Mouse (Mus musculus): ENCODE data around the gene Jph4. TPM values are rescaled to one million over a fixed set of nuclear protein-coding genes. Genes with fewer than 3 reads are reported as not detected.

The Jph4 gene
- total and polyA plus RNA-seq, 3 experiments = not detected

DNA sequence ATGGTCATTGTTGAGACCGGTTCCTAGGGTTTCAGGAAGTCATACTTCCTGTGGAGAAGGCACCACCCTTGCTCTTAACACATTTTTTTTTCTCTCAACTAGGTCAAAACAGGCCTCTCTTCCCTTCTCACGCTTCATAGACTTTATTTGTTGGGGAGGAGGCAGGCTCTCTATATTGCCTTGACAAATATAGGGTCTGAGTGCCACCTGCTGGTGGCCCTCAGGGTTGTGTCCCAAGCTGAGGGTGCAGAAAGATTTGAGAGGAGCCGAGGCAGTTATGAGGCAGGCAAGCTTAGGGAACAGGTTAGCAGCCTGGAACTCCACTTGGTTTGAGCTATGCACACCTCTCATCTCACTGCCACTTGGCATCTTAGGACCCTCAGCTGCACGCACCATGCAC, 18.7 kb downstream of the Jph4 start:
- in situ Hi-C loops (cut with MboI; ENCODE audit: low pct_ligation_motif_present, low pct_unique_long_range_greater_than_20kb, low sequenced_read_pairs) = no loop called here
- H3K9ac ChIP-seq (ENCODE audit: insufficient read depth, low read depth) = no peak overlapping the region
- peaks cover 27 to 67% of the 10 kb centered on the region in 2 experiments for H3K36me3 ChIP-seq (replicated peaks in 1 of 2; ENCODE audit: control insufficient read depth in 1 of 2, insufficient read depth in 1 of 2, low read length in 1 of 2)
- peaks cover 0 to 40% of the 10 kb centered on the region in 2 experiments; a peak in 3 of 4 replicates for H3K4me1 ChIP-seq (ENCODE audit: control insufficient read depth in 1 of 2, insufficient read depth in 2 of 2)
- no peak overlapping the region for H3K4me2 ChIP-seq (ENCODE audit: insufficient read depth, low read depth, poor library complexity, severe bottlenecking)
- TF ChIP-seq PAX5 (IDR thresholded peaks at IDR 0.05; ENCODE audit: low read length) = no peak
- TF ChIP-seq CTCF (conservative IDR thresholded peaks at IDR 0.05 in 1 of 2, IDR thresholded peaks at IDR 0.05 in 1 of 2; ENCODE audit: low read depth in 2 of 2, low read length in 2 of 2) = peak; percentile 26 to 77; a peak in 3 of 4 replicates
- no peak for TF ChIP-seq CHD2 (IDR thresholded peaks at IDR 0.05; ENCODE audit: low read length)
- TF ChIP-seq MAZ (IDR thresholded peaks at IDR 0.05; ENCODE audit: low read depth, low read length) = no peak
- peak; percentile 74 for TF ChIP-seq RAD21 (IDR thresholded peaks at IDR 0.05; ENCODE audit: low read depth, low read length)
- TF ChIP-seq ELF1 (IDR thresholded peaks at IDR 0.05; ENCODE audit: low read depth, low read length) = no peak
- peak; percentile 64 for TF ChIP-seq SMC3 (IDR thresholded peaks at IDR 0.05; ENCODE audit: low read depth, low read length)
- no peak for TF ChIP-seq USF1 (IDR thresholded peaks at IDR 0.05; ENCODE audit: low read depth, low read length)
- no peaks in the 10 kb centered on the region for H3K9me3 ChIP-seq (replicated peaks; ENCODE audit: low read length)
- H3K27me3 ChIP-seq (replicated peaks) = peaks cover 2% of the 10 kb centered on the region
- H3K27ac ChIP-seq (ENCODE audit: insufficient read depth, low read depth) = no peak overlapping the region
- no peaks in the 10 kb centered on the region for H3K79me2 ChIP-seq (replicated peaks; ENCODE audit: control insufficient read depth, extremely low read depth, insufficient read depth, poor library complexity, severe bottlenecking)
- H3K4me3 ChIP-seq (replicated peaks in 1 of 3; ENCODE audit: low read depth in 2 of 3, low read length in 2 of 3, poor library complexity in 1 of 3) = no peak overlapping the region
- dilution Hi-C loops (cut with MboI; ENCODE audit: extremely low pct_ligation_motif_present, extremely low pct_unique_long_range_greater_than_20kb, low sequenced_read_pairs) = no loop called here
- DNase-seq (ENCODE audit: extremely low read depth) = peak; percentile 43

GRCm38 (mm10) chr14:55097646-55098045, 19.1 kb downstream of the Jph4 start:
- Histone ChIP-seq H3K9ac (ENCODE audit: insufficient read depth, low read depth) (no peak overlapping the region), H3K27ac (ENCODE audit: insufficient read depth, low read depth) (no peak overlapping the region), H3K4me3 (replicated peaks in 1 of 3; ENCODE audit: low read depth in 2 of 3, low read length in 2 of 3, poor library complexity in 1 of 3) (no peak overlapping the region), H3K4me1 (ENCODE audit: control insufficient read depth in 1 of 2, insufficient read depth in 2 of 2) (peaks cover 0 to 40% of the 10 kb centered on the region in 2 experiments; a peak in 3 of 4 replicates), H3K27me3 (replicated peaks) (peaks cover 2% of the 10 kb centered on the region), H3K79me2 (replicated peaks; ENCODE audit: control insufficient read depth, extremely low read depth, insufficient read depth, poor library complexity, severe bottlenecking) (no peaks in the 10 kb centered on the region), H3K36me3 (replicated peaks in 1 of 2; ENCODE audit: control insufficient read depth in 1 of 2, insufficient read depth in 1 of 2, low read length in 1 of 2) (peaks cover 23 to 62% of the 10 kb centered on the region in 2 experiments), H3K9me3 (replicated peaks; ENCODE audit: low read length) (no peaks in the 10 kb centered on the region), H3K4me2 (ENCODE audit: insufficient read depth, low read depth, poor library complexity, severe bottlenecking) (no peak overlapping the region)
- TF ChIP-seq USF2 (conservative IDR thresholded peaks at IDR 0.05; ENCODE audit: low read depth, low read length) = no peak
- no peak for TF ChIP-seq SMC3 (IDR thresholded peaks at IDR 0.05; ENCODE audit: low read depth, low read length)
- TF ChIP-seq CHD1 (IDR thresholded peaks at IDR 0.05; ENCODE audit: low read depth, low read length) = no peak
- dilution Hi-C loops (cut with MboI; ENCODE audit: extremely low pct_ligation_motif_present, extremely low pct_unique_long_range_greater_than_20kb, low sequenced_read_pairs) = no loop called here
- in situ Hi-C loops (cut with MboI; ENCODE audit: low pct_ligation_motif_present, low pct_unique_long_range_greater_than_20kb, low sequenced_read_pairs) = no loop called here
- no peak for DNase-seq (ENCODE audit: extremely low read depth)

DNA sequence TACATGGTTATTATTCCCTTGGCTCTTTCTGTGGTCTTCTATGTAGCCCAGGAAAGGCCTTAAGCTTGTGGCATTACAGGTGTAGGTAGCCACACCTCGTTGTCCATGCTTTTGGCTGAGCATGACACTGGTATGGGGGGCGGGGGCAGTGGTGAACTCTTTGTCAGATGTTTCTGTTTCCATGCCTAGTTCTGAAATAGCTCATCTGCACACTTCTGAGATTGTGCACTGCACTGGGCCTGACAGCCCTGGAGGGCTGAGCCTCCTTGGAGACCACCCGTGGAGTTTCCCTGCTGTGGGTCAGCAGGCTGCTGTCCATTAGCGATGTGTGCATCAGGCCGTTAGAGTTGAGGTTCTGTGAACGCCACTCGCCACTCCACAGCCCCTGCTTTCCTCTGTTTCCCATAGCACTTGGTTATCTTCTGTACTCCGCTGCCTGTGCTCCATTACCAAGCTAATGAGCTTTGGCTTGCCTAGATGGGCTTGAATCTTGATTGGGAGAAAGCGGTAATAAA, 20.1 kb downstream of the Jph4 start:
- peaks cover 2% of the 10 kb centered on the region for H3K27me3 ChIP-seq (replicated peaks)
- peaks cover 0 to 41% of the 10 kb centered on the region in 2 experiments; a peak in 3 of 4 replicates for H3K4me1 ChIP-seq (ENCODE audit: control insufficient read depth in 1 of 2, insufficient read depth in 2 of 2)
- H3K27ac ChIP-seq (ENCODE audit: insufficient read depth, low read depth) = no peak overlapping the region
- no peaks in the 10 kb centered on the region for H3K79me2 ChIP-seq (replicated peaks; ENCODE audit: control insufficient read depth, extremely low read depth, insufficient read depth, poor library complexity, severe bottlenecking)
- in situ Hi-C loops (cut with MboI; ENCODE audit: low pct_ligation_motif_present, low pct_unique_long_range_greater_than_20kb, low sequenced_read_pairs) (no loop called here), dilution Hi-C loops (cut with MboI; ENCODE audit: extremely low pct_ligation_motif_present, extremely low pct_unique_long_range_greater_than_20kb, low sequenced_read_pairs) (no loop called here)
- H3K9ac ChIP-seq (ENCODE audit: insufficient read depth, low read depth) = no peak overlapping the region
- DNase-seq (ENCODE audit: extremely low read depth) = peak; percentile 23
- peaks cover 17 to 53% of the 10 kb centered on the region in 2 experiments for H3K36me3 ChIP-seq (replicated peaks in 1 of 2; ENCODE audit: control insufficient read depth in 1 of 2, insufficient read depth in 1 of 2, low read length in 1 of 2)
- H3K9me3 ChIP-seq (replicated peaks; ENCODE audit: low read length) = no peaks in the 10 kb centered on the region
- H3K4me3 ChIP-seq (replicated peaks in 1 of 3; ENCODE audit: low read depth in 2 of 3, low read length in 2 of 3, poor library complexity in 1 of 3) = no peak overlapping the region
- no peak overlapping the region for H3K4me2 ChIP-seq (ENCODE audit: insufficient read depth, low read depth, poor library complexity, severe bottlenecking)
- peak; percentile 67 for TF ChIP-seq BHLHE40 (IDR thresholded peaks at IDR 0.05; ENCODE audit: low read depth, low read length)
- no peak for TF ChIP-seq SIN3A (IDR thresholded peaks at IDR 0.05; ENCODE audit: low read length)
- no peak for TF ChIP-seq MAFK (IDR thresholded peaks at IDR 0.05; ENCODE audit: insufficient replicate concordance, low read length)
- TF ChIP-seq MYC (IDR thresholded peaks at IDR 0.05; ENCODE audit: low read depth, low read length) = no peak
- no peak for TF ChIP-seq POLR2AphosphoS2 (IDR thresholded peaks at IDR 0.05; ENCODE audit: low read depth, low read length)
- TF ChIP-seq RAD21 (IDR thresholded peaks at IDR 0.05; ENCODE audit: low read depth, low read length) = no peak
- no peak for TF ChIP-seq PAX5 (IDR thresholded peaks at IDR 0.05; ENCODE audit: low read length)
- TF ChIP-seq MXI1 (IDR thresholded peaks at IDR 0.05; ENCODE audit: low read depth, low read length) = peak; percentile 25; the same call in 1 of the 2 replicates
- TF ChIP-seq ZNF384 (IDR thresholded peaks at IDR 0.05; ENCODE audit: low read depth, low read length) = no peak
- TF ChIP-seq ZC3H11A (IDR thresholded peaks at IDR 0.05; ENCODE audit: low read depth, low read length) = no peak
- TF ChIP-seq CHD2 (IDR thresholded peaks at IDR 0.05; ENCODE audit: low read length) = no peak
- TF ChIP-seq TCF12 (IDR thresholded peaks at IDR 0.05; ENCODE audit: low read depth, low read length) = 0 out of 2 replicates have a peak, but pooled peaks have one; percentile 19
- no peak for TF ChIP-seq MEF2A (IDR thresholded peaks at IDR 0.05; ENCODE audit: borderline replicate concordance, low read depth, low read length)
- TF ChIP-seq ZMIZ1 (IDR thresholded peaks at IDR 0.05; ENCODE audit: low read depth, low read length) = no peak
- peak; percentile 77 for TF ChIP-seq IRF4 (IDR thresholded peaks at IDR 0.05; ENCODE audit: low read depth, low read length)
- no peak for TF ChIP-seq NELFE (IDR thresholded peaks at IDR 0.05; ENCODE audit: low read depth, low read length)
- no peak for TF ChIP-seq KAT2A (IDR thresholded peaks at IDR 0.05; ENCODE audit: insufficient replicate concordance, low read length)
- no peak for TF ChIP-seq POLR2A (IDR thresholded peaks at IDR 0.05; ENCODE audit: low read depth, low read length)
- TF ChIP-seq ETS1 (conservative IDR thresholded peaks at IDR 0.05; ENCODE audit: low read depth, low read length) = peak; percentile 47; the same call in 1 of the 2 replicates
- no peak for TF ChIP-seq ELF1 (IDR thresholded peaks at IDR 0.05; ENCODE audit: low read depth, low read length)
